Mouse (Mus musculus) kidney, adult 2 months (tissue): ENCODE data around the gene Jund. TPM values are rescaled to one million over a fixed set of nuclear protein-coding genes. Genes with fewer than 3 reads are reported as not detected.

Experiments
- DNase-seq: peaks from one replicate; pipeline ENCODE4 v3.0.0; 2021
- H3K27ac ChIP-seq: fragments of 200-500 bp; 2 replicates; pipeline ENCODE4 v1.5.1; 2012; ENCODE audit warnings: low read depth, low read length, control low read depth, inconsistent platforms; ENCODE audit not compliant: insufficient read depth
- H3K27me3 ChIP-seq: fragments of 200-500 bp; replicated peaks from 2 replicates; pipeline ENCODE4 v1.6.1; 2012; ENCODE audit warnings: mild to moderate bottlenecking, moderate library complexity, low read length, inconsistent platforms; ENCODE audit not compliant: control insufficient read depth, insufficient read depth
- H3K36me3 ChIP-seq: fragments of 200-500 bp; 2 replicates; pipeline ENCODE4 v1.6.1; 2012; ENCODE audit warnings: mild to moderate bottlenecking, moderate library complexity, low read length, inconsistent platforms; ENCODE audit not compliant: control insufficient read depth, insufficient read depth
- H3K4me1 ChIP-seq: fragments of 200-500 bp; 2 replicates; pipeline ENCODE4 v1.6.1; 2011; ENCODE audit warnings: low read length; ENCODE audit not compliant: control insufficient read depth, insufficient read depth
- H3K4me3 ChIP-seq: fragments of 200-500 bp; 2 replicates; pipeline ENCODE4 v1.5.1; 2011; ENCODE audit warnings: mild to moderate bottlenecking, low read depth, low read length, control low read depth; ENCODE audit not compliant: insufficient read depth
- CTCF ChIP-seq: fragments of 200-500 bp; conservative IDR thresholded peaks from 2 replicates; pipeline ENCODE4 v1.5.1; 2011; ENCODE audit warnings: low read depth, mild to moderate bottlenecking, control low read depth, low read length, moderate library complexity, mixed read lengths; ENCODE audit not compliant: insufficient read depth, insufficient read length
- POLR2A ChIP-seq: fragments of 200-500 bp; IDR thresholded peaks from one replicate; pipeline ENCODE4 v1.6.1; 2011; ENCODE audit warnings: low read depth, low read length, control low read depth
- WGBS: fragments of 180-500 bp; shearing (Covaris S2); methylation state at CpG from one replicate; pipeline ENCODE4 v1.1.7; 2018; 5-methylcytosine and 5-hydroxymethylcytosine counted together
- polyA plus RNA-seq: library from polyadenylated mRNA; depleted of rRNA; stranded (reverse); fragments of >200 nt; gene quantifications from 2 replicates; pipeline ENCODE4 v1.2.3, GENCODE M21; 2012

Jund gene
- polyA plus RNA-seq, 1 experiment, result 158 TPM

- under 1% methylated on average over 83 of the region's 89 CpGs for WGBS
- H3K4me1 ChIP-seq, result peaks cover 32% of the 10 kb centered on the region
- H3K4me3 ChIP-seq, result peak overlapping the region; percentile 67
- DNase-seq, result no peak
- peak overlapping the region; percentile 92 for H3K27ac ChIP-seq
- H3K27me3 ChIP-seq, result no peaks in the 10 kb centered on the region
- H3K36me3 ChIP-seq, result no peaks in the 10 kb centered on the region
- no peak for TF ChIP-seq POLR2A
- TF ChIP-seq CTCF, result no peak
Observed at GRCm38 (mm10) chr8:70699116-70699833, 526 bp downstream of the Jund start.

GRCm38 (mm10) chr8:70699834-70700554, 1.2 kb downstream of the Jund start:
- H3K27me3 ChIP-seq, result no peaks in the 10 kb centered on the region
- TF ChIP-seq POLR2A (peak; percentile 49), CTCF (no peak)
- H3K36me3 ChIP-seq, result no peaks in the 10 kb centered on the region
- H3K4me1 ChIP-seq, result peaks cover 32% of the 10 kb centered on the region
- peak overlapping the region; percentile 92 for H3K27ac ChIP-seq
- peak overlapping the region; percentile 67 for H3K4me3 ChIP-seq
- under 1% methylated on average over 59 of the region's 59 CpGs for WGBS
- peak; percentile 85 for DNase-seq

DNA sequence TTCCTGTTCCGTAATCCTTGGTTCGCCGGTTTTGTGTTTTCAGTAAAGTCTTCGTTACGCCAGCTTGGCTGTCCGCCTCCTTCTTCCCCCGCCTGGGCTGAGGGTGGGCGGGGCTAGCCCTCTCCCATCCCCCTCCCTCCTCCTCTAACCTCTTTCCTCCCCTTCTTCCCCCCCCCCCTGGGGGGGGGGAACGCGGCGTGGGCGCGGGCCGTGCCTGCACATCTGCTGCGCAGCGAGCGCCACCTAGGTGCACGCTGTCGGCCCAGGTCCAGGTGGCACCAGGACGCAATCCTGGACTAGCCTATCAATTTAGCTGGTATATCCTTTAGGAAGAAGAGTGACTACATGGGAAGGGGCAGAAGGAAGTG, 1.8 kb downstream of the Jund start:
- TF ChIP-seq POLR2A (peak; percentile 10), CTCF (peak; percentile 85)
- Histone ChIP-seq H3K27me3 (no peaks in the 10 kb centered on the region), H3K36me3 (no peaks in the 10 kb centered on the region), H3K4me1 (peaks cover 31% of the 10 kb centered on the region), H3K4me3 (peak overlapping the region; percentile 67), H3K27ac (no peak overlapping the region)
- WGBS, result 0% methylated on average over 20 of the region's 20 CpGs
- peak; percentile 96 for DNase-seq

DNA sequence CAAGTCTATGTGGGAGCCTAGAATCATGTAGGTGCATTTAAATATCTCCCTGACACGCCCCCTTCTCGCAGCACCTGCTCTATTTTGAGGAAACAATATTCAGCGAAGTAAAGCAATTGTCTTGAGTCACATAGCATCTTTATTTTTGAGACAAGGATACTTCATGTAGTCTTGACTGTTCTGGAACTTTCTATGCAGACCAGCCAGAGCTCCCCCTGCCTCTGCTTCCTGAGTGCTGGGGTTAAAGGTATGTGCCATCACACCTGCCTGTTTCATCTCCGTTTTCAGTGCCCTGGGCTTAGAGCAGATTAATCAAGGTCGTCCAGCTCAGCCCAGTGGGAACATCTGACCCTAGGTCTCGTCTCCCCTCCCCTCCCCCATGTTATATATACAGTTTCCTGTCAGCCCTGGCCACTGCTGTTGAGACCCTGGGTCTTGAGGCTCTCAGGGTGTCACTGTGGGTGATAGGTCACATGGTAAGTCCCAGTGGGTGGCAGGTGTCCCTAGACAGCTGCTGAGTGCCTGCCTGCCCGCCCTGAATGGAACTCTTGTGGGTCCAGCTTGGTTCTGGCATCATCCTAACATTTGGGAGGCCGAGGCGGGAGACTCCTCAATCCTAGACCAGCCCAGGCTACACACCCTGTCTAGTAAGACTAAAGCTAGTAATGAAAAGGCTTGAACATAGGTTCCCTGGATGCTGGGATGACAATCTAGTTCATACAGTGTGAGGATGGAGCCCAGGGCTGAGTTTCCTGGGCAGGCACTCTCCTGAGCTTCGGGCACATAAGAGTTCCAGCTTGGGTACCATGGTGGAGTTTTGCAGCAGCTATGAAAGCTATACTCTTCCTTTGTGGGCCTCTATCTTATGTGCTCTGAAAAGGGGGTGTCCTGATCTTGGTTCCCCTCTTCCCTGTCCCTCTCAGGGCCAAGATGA, 2.6 kb downstream of the Jund start:
- H3K27ac ChIP-seq, result no peak overlapping the region
- no peak for DNase-seq
- H3K36me3 ChIP-seq, result no peaks in the 10 kb centered on the region
- 46% methylated on average over 10 of the region's 10 CpGs for WGBS
- peaks cover 24% of the 10 kb centered on the region for H3K4me1 ChIP-seq
- TF ChIP-seq CTCF (no peak), POLR2A (no peak)
- H3K4me3 ChIP-seq, result peak overlapping the region; percentile 12; the same call in 1 of the 2 replicates
- no peaks in the 10 kb centered on the region for H3K27me3 ChIP-seq

DNA sequence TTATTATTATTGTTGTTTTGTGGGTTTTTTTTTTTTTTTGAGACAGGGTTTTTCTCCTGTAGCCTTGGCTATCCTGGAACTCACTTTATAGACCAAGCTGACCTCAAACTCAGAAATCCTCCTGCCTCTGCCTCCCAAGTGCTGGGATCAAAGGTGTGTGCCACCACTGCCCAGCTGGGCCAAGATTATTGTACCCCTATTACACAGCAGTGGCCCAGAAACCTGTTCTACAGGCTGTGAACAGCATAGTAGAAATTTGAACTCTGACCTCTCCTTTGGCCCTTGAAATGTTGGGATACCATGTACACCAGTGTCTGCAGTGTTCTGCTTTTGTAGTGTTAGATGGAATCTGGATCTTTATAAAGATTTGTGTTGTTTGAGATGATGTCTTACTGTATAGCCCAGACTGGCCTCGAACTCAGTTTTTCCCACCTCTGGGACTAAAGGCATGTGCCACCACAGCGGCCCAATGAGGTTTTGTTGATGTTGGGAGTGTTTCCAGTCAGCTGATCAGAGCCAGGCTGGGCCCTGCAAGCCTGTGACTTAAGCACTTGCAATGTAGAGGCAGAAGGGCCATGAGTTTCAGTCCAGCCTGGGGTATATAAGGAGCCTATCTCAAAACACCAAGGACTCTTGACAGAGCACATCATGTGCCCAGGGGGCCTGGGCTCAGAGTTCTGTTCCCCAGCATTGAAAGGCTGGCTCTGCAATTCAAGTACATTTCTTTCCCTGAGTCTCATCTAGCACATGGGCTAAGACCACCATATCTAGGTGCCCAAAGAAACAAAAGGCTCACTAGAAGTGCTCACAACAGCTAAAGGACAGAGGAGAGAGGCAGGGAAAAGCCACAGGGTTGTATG, 3.5 kb downstream of the Jund start:
- TF ChIP-seq CTCF (no peak), POLR2A (no peak)
- peaks cover 17% of the 10 kb centered on the region for H3K4me1 ChIP-seq
- 56% methylated on average over 2 of the region's 2 CpGs for WGBS
- no peaks in the 10 kb centered on the region for H3K27me3 ChIP-seq
- H3K27ac ChIP-seq, result no peak overlapping the region
- no peak overlapping the region for H3K4me3 ChIP-seq
- no peaks in the 10 kb centered on the region for H3K36me3 ChIP-seq
- no peak for DNase-seq

DNA sequence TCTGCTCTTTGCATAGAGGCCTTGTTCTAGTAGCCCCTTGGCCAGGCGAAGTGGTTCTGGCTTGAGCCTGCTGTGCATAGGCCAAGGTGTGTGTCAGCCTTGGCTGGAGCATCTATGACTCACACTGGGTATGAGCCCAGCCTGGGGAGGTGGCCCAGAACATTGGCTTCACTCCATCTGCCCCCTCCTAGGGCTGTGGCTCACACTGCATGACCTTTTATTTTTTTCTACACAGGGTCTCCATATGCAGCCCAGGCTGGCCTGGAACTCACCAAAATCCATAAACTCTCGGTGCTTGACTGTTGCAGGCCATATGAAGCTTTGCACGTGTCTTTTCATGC, 4.1 kb downstream of the Jund start:
- Histone ChIP-seq H3K36me3 (no peaks in the 10 kb centered on the region), H3K4me1 (peaks cover 11% of the 10 kb centered on the region; the same call in 1 of the 2 replicates), H3K27me3 (no peaks in the 10 kb centered on the region), H3K4me3 (no peak overlapping the region), H3K27ac (no peak overlapping the region)
- DNase-seq, result peak; percentile 34
- 62% methylated on average over 3 of the region's 3 CpGs for WGBS
- no peak for TF ChIP-seq POLR2A
- TF ChIP-seq CTCF, result no peak
